Mouse (Mus musculus) frontal cortex, adult (tissue): Measurements from ENCODE around the gene Ppip5k2.

Experiments
- ATAC-seq: cut with Nextera tagmentation; 2 replicates; pipeline ENCODE4 v1.9.2; 2017; ENCODE audit warnings: mild to moderate bottlenecking, moderate library complexity, mixed read lengths; ENCODE audit not compliant: low TSS enrichment

Gene Ppip5k2

GRCm38 (mm10) chr1:97661406-97662241 lies 108.6 kb downstream of the Ppip5k2 start, which contains the start of gene D1Ertd622e:
D1Ertd622e (minus strand) TSS chr1:97662074.
- peak; percentile 61 for ATAC-seq

DNA sequence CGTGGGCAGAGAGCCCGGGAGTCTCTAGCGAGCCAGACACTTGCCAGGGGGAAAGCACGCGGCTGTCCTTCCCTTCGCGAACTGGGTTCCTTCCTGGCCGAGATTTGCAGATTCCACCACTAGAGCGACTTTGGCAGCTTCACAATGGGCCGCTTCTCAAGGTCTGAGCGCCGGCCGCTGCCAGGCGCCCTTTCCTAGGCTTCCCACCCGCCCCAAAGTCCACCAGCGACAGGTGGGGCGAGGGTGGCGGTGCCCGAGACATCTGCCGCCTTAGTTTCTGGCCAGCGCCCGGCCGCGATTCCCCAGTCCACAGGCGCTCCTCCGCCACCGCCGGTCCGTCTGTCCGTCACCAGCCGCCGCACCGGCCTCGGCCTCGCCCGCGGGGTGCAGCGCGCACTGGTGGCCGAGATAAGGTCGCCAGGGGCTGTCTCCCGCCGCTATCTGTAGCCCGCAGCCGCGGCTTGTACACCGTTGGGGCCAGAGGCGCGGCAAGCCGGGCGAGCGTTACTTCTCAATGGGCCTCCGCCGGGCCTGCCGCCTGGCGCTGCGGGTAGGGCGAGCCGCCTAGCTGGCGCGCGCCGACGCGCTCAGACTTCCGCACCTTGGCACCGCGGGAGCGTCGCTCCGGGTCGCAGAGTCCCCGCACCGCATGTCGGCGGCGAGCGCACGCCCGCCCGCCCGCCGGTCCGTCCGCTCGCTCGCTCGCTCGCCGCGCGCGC lies 109.4 kb downstream of the Ppip5k2 start:
- peak; percentile 44 for ATAC-seq

DNA sequence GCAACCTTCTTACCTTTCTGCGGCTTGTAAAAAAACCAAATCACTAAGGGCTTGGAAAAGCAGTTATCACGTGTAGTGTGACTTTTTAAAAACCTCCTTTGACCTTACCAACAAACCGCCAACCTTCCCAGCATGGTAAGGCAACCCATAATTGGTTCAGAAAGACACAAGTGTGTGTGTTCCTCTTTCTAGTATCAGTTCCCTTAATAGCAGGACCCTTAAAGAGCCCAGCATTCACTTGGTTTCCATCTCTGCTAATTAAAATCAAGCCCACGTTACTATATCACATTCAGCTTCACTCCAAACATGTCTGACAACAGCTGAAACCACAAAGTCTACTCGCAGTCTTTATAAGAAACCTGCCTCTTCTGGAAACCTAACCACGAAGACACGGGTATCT lies 110.8 kb downstream of the Ppip5k2 start:
- ATAC-seq: no peak

DNA sequence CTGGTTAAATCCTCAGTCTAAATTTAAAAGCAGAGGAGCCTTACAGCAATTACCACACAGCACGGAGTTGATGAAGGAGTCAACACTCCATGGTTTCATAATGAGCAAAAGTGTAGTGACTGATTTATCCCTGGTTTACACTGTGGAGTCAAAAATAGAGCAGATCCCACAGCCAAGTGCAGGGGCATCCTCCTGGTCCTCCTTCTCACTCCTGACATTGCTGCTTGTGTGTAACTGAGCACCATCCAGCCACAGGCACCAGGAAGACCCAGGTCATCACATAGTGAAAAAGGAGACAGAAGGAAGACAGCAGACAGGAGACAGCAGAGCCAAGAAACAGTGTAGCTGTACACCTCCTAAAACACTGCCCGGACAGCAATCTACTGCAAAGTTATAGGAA lies 112.4 kb downstream of the Ppip5k2 start:
- peak; percentile 5; the same call in 1 of the 2 replicates for ATAC-seq

- no peak for ATAC-seq
Observed at GRCm38 (mm10) chr1:97657201-97657600, 113.0 kb downstream of the Ppip5k2 start.
